Mouse (Mus musculus): ENCODE data around the gene Ppp1r9a. TPM values are rescaled to one million over a fixed set of nuclear protein-coding genes. Genes with fewer than 3 reads are reported as not detected.

The Ppp1r9a gene
- polyA plus RNA-seq, 1 experiment, result 0.04 TPM

DNA sequence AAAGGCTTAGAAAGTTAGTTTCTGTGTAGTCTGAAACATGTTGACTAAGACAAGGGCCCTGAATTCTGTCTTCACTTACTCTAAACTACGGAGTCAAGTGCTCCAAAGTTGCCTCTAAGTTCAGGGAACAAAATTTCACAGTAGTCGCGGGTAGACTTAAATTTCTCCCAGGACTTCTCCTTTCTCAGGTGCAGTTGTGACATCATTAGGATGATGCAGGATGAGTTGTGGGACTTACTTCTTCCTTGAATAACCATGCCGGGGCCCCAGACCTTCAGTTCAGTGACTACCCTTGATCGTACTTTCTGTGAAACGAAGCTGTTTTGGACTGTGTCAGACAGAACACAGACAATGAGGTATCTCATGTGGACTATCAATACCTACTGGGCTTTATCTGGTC lies 94.9 kb downstream of the Ppp1r9a start:
- Histone ChIP-seq H3K27me3 (ENCODE audit: control insufficient read depth, insufficient read depth, insufficient read length) (no peaks in the 10 kb centered on the region), H3K79me3 (ENCODE audit: low read depth) (no peaks in the 10 kb centered on the region), H3K79me2 (ENCODE audit: control insufficient read depth, insufficient read depth) (no peaks in the 10 kb centered on the region), H3ac (ENCODE audit: control insufficient read depth, insufficient read length, low read depth) (no peak overlapping the region), H3K4me3 (ENCODE audit: insufficient read depth, poor library complexity, severe bottlenecking) (no peak overlapping the region), H3K36me3 (ENCODE audit: control insufficient read depth, insufficient read depth) (no peaks in the 10 kb centered on the region)
- no peak for TF ChIP-seq CTCF (IDR thresholded peaks at IDR 0.05; ENCODE audit: control insufficient read depth, insufficient read depth, insufficient read length)
- no peak for TF ChIP-seq FOSL1 (IDR thresholded peaks at IDR 0.05; ENCODE audit: insufficient read depth, low read length, poor library complexity, severe bottlenecking)
- TF ChIP-seq MYOD1 (IDR thresholded peaks at IDR 0.05; ENCODE audit: control insufficient read depth, insufficient read length, low read depth), result no peak
- TF ChIP-seq USF1 (IDR thresholded peaks at IDR 0.05; ENCODE audit: low read depth), result no peak
- no peak for TF ChIP-seq CEBPB (IDR thresholded peaks at IDR 0.05; ENCODE audit: low read depth)
- no peak for TF ChIP-seq MYOG (IDR thresholded peaks at IDR 0.05; ENCODE audit: control insufficient read depth, extremely low read depth, insufficient read length)
- no peak for TF ChIP-seq MAX (IDR thresholded peaks at IDR 0.05)

DNA sequence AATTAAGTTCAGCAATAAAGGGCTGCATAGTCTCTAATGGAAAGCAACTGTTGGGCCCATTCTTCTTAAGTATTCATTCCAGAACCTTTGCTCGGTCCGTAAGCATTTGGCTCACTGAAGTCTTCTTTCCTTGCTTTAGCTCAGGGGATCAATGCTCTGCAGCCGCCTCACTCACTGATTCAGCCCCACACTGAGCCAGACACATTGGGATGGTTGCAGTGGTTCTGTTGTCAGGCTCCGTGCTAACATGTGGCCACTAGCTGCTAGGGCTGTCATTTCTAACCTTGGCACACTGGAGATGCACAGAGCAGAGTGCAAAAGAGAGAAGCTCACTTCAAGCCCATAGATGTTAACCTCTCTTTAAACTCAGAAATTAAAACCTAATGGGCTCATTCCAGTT lies 96.2 kb downstream of the Ppp1r9a start:
- H3ac ChIP-seq (ENCODE audit: control insufficient read depth, insufficient read length, low read depth), result no peak overlapping the region
- H3K36me3 ChIP-seq (ENCODE audit: control insufficient read depth, insufficient read depth), result no peaks in the 10 kb centered on the region
- no peaks in the 10 kb centered on the region for H3K79me3 ChIP-seq (ENCODE audit: low read depth)
- no peaks in the 10 kb centered on the region for H3K79me2 ChIP-seq (ENCODE audit: control insufficient read depth, insufficient read depth)
- no peaks in the 10 kb centered on the region for H3K27me3 ChIP-seq (ENCODE audit: control insufficient read depth, insufficient read depth, insufficient read length)
- no peak overlapping the region for H3K4me3 ChIP-seq (ENCODE audit: insufficient read depth, poor library complexity, severe bottlenecking)
- no peak for TF ChIP-seq MYOD1 (IDR thresholded peaks at IDR 0.05; ENCODE audit: control insufficient read depth, insufficient read length, low read depth)
- no peak for TF ChIP-seq CEBPB (IDR thresholded peaks at IDR 0.05; ENCODE audit: low read depth)

DNA sequence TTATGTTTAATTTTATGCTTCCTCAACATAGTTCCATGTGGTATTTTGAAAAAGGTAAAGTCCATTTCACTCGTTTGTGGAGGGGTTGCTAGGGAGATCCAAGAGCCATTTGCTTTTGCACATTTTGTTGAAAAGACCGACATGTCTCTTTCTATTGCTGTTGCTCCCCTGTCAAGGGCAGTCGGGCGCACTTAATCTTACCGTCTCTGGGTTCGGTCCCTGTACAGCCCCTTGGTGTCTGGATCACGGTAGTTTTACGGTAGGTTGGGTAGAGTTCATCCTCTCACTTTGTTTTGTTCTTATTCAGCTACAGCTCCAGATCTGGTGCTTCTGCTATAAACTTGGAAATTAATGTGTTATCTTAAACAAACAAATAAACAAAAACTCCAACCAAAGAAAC lies 98.1 kb downstream of the Ppp1r9a start:
- no peak for TF ChIP-seq FOSL1 (IDR thresholded peaks at IDR 0.05; ENCODE audit: insufficient read depth, low read length, poor library complexity, severe bottlenecking)
- TF ChIP-seq CEBPB (IDR thresholded peaks at IDR 0.05; ENCODE audit: low read depth), result no peak
- no peak for TF ChIP-seq MYOD1 (IDR thresholded peaks at IDR 0.05; ENCODE audit: control insufficient read depth, insufficient read length, low read depth)
- TF ChIP-seq MAX (IDR thresholded peaks at IDR 0.05), result no peak
- no peak for TF ChIP-seq USF1 (IDR thresholded peaks at IDR 0.05; ENCODE audit: low read depth)
- no peak for TF ChIP-seq MYOG (IDR thresholded peaks at IDR 0.05; ENCODE audit: control insufficient read depth, extremely low read depth, insufficient read length)
- no peak for TF ChIP-seq CTCF (IDR thresholded peaks at IDR 0.05; ENCODE audit: control insufficient read depth, insufficient read depth, insufficient read length)

DNA sequence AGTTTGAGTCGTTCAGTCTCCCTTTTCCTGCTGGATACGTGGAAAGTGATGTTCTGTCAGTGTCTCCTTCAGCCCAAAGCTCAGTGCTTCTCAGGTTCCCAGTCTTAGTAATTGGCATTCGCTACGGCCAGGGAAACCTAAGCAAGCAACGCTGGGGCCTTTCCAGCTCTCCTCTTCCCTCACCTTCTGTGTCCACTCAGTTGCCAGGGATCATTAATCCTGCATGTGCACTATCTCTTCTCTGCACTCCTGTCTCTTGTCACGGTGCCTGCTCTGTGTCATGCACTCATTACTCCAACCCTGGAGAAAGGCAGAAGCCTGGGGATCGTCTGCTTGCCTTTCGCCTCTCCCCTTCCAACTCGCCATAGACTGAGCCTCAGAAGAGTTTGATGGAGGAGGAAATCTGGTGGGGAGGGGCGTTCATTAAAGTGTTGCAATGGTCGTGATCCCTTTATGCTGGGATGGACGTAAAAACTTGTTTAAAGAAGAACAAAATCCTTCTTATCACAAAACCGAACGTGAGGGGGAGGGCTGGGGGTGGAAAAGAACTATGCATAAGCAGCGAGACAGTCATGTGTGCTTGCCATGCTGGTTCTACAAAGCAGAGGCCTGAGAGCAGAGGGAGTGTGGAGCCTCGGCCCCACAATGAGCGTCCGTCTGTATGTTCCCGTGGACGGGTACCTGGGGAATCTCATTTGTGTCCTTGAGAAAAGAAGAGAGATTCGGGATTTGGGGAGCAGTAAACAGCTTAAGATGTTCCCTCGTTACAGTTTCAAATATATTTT lies 103.0 kb downstream of the Ppp1r9a start:
- TF ChIP-seq MAX (IDR thresholded peaks at IDR 0.05) (no peak), USF1 (IDR thresholded peaks at IDR 0.05; ENCODE audit: low read depth) (no peak), MYOG (IDR thresholded peaks at IDR 0.05; ENCODE audit: control insufficient read depth, extremely low read depth, insufficient read length) (no peak), FOSL1 (IDR thresholded peaks at IDR 0.05; ENCODE audit: insufficient read depth, low read length, poor library complexity, severe bottlenecking) (no peak), CTCF (IDR thresholded peaks at IDR 0.05; ENCODE audit: control insufficient read depth, insufficient read depth, insufficient read length) (no peak), CEBPB (IDR thresholded peaks at IDR 0.05; ENCODE audit: low read depth) (no peak), MYOD1 (IDR thresholded peaks at IDR 0.05; ENCODE audit: control insufficient read depth, insufficient read length, low read depth) (no peak)
- Histone ChIP-seq H3ac (ENCODE audit: control insufficient read depth, insufficient read length, low read depth) (no peak overlapping the region), H3K79me2 (ENCODE audit: control insufficient read depth, insufficient read depth) (no peaks in the 10 kb centered on the region), H3K27me3 (ENCODE audit: control insufficient read depth, insufficient read depth, insufficient read length) (no peaks in the 10 kb centered on the region), H3K4me3 (ENCODE audit: insufficient read depth, poor library complexity, severe bottlenecking) (no peak overlapping the region), H3K79me3 (ENCODE audit: low read depth) (no peaks in the 10 kb centered on the region), H3K36me3 (ENCODE audit: control insufficient read depth, insufficient read depth) (no peaks in the 10 kb centered on the region)

More for the DNA sequence above, 98.1 kb downstream of the Ppp1r9a start:
- no peaks in the 10 kb centered on the region for H3K79me2 ChIP-seq (ENCODE audit: control insufficient read depth, insufficient read depth)
- no peaks in the 10 kb centered on the region for H3K27me3 ChIP-seq (ENCODE audit: control insufficient read depth, insufficient read depth, insufficient read length)
- no peaks in the 10 kb centered on the region for H3K79me3 ChIP-seq (ENCODE audit: low read depth)
- H3K36me3 ChIP-seq (ENCODE audit: control insufficient read depth, insufficient read depth), result no peaks in the 10 kb centered on the region
- no peak overlapping the region for H3ac ChIP-seq (ENCODE audit: control insufficient read depth, insufficient read length, low read depth)
- no peak overlapping the region for H3K4me3 ChIP-seq (ENCODE audit: insufficient read depth, poor library complexity, severe bottlenecking)

DNA sequence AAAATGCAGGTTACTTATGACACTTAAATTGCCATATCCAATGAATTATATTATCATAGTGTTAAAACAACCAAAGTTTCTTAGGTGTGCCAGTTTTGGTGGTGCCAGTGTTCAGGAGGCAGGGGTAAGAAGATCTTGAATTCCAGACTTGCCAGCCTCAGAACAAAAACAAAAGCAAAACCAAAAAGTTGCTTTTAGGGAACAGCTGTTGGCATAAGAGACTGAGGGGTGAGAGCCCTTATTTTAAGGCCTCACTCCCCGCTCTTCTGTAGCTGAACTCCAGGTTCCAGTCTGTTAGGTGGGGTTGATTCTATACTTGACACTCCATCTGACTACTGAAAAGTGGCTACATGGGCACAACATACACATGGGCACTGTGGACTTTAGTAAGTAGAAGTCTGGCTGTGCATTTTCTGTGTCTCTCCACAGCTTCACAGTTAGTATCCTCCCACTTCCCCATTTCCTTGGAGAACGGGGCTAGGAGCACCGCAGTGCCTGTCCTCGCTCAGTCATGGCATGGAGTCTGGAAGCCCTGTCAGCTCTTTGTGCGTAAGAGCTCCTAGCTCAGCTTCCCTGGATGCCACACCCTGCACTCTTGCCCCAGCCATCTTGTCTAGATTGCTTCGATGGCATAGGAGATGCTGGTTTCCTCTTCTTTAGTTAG lies 103.7 kb downstream of the Ppp1r9a start:
- no peaks in the 10 kb centered on the region for H3K36me3 ChIP-seq (ENCODE audit: control insufficient read depth, insufficient read depth)

More for the DNA sequence above, 103.7 kb downstream of the Ppp1r9a start:
- no peaks in the 10 kb centered on the region for H3K79me2 ChIP-seq (ENCODE audit: control insufficient read depth, insufficient read depth)
- TF ChIP-seq USF1 (IDR thresholded peaks at IDR 0.05; ENCODE audit: low read depth) (no peak), CTCF (IDR thresholded peaks at IDR 0.05; ENCODE audit: control insufficient read depth, insufficient read depth, insufficient read length) (no peak), MYOD1 (IDR thresholded peaks at IDR 0.05; ENCODE audit: control insufficient read depth, insufficient read length, low read depth) (no peak), MAX (IDR thresholded peaks at IDR 0.05) (no peak), CEBPB (IDR thresholded peaks at IDR 0.05; ENCODE audit: low read depth) (no peak), MYOG (IDR thresholded peaks at IDR 0.05; ENCODE audit: control insufficient read depth, extremely low read depth, insufficient read length) (no peak), FOSL1 (IDR thresholded peaks at IDR 0.05; ENCODE audit: insufficient read depth, low read length, poor library complexity, severe bottlenecking) (no peak)
- H3ac ChIP-seq (ENCODE audit: control insufficient read depth, insufficient read length, low read depth), result no peak overlapping the region
- H3K4me3 ChIP-seq (ENCODE audit: insufficient read depth, poor library complexity, severe bottlenecking), result no peak overlapping the region
- H3K79me3 ChIP-seq (ENCODE audit: low read depth), result no peaks in the 10 kb centered on the region
- no peaks in the 10 kb centered on the region for H3K27me3 ChIP-seq (ENCODE audit: control insufficient read depth, insufficient read depth, insufficient read length)
